Mouse (Mus musculus) G1E (cell line): ENCODE results near the gene Kpna2. TPM values are rescaled to one million over a fixed set of nuclear protein-coding genes. Genes with fewer than 3 reads are reported as not detected.

ENCODE experiments used
- ATAC-seq: 2 replicates; pipeline ENCODE4 v1.8.0; 2016; ENCODE audit warnings: mild to moderate bottlenecking; ENCODE audit not compliant: insufficient number of reproducible peaks, poor library complexity, low FRiP score, severe bottlenecking; ENCODE audit errors: extremely low read depth
- DNase-seq: peaks from one replicate; pipeline ENCODE4 v3.0.0; 2012; ENCODE audit warnings: low spot score
- H3K27me3 ChIP-seq: 2 replicates; pipeline ENCODE4 v1.6.1; 2012; ENCODE audit warnings: mild to moderate bottlenecking, low read length, inconsistent platforms; ENCODE audit not compliant: insufficient read depth
- H3K36me3 ChIP-seq: replicated peaks from 2 replicates; pipeline ENCODE3; 2012; ENCODE audit warnings: mild to moderate bottlenecking, inconsistent platforms
- H3K4me1 ChIP-seq: 2 replicates; pipeline ENCODE4 v1.6.1; 2012; ENCODE audit warnings: low read depth, low read length, inconsistent platforms, mixed read lengths; ENCODE audit not compliant: insufficient read depth
- H3K4me3 ChIP-seq: 2 replicates; pipeline ENCODE4 v1.5.1; 2012; ENCODE audit warnings: low read depth, mild to moderate bottlenecking, inconsistent platforms, low read length, moderate library complexity, mixed read lengths
- H3K9me3 ChIP-seq: replicated peaks from 2 replicates; pipeline ENCODE4 v1.6.1; 2012; ENCODE audit warnings: inconsistent platforms
- CTCF ChIP-seq: IDR thresholded peaks from 2 replicates; pipeline ENCODE4 v1.5.1; 2012; ENCODE audit warnings: low read depth, low read length, inconsistent platforms, mixed read lengths
- GATA1 ChIP-seq: IDR thresholded peaks from 2 replicates; pipeline ENCODE4 v1.6.1; 2012; ENCODE audit warnings: borderline replicate concordance, low read length, inconsistent platforms, mixed read lengths
- GATA2 ChIP-seq: IDR thresholded peaks from 2 replicates; pipeline ENCODE4 v1.6.1; 2012; ENCODE audit warnings: low read depth, low read length, inconsistent platforms, borderline replicate concordance
- POLR2AphosphoS5 ChIP-seq: IDR thresholded peaks from 2 replicates; pipeline ENCODE4 v1.6.1; 2012; ENCODE audit warnings: low read depth, low read length, inconsistent platforms; ENCODE audit not compliant: insufficient replicate concordance
- TAL1 ChIP-seq: conservative IDR thresholded peaks from 2 replicates; pipeline ENCODE4 v1.6.1; 2012; ENCODE audit warnings: low read depth, low read length, inconsistent platforms, mixed read lengths
- polyA plus RNA-seq: library from polyadenylated mRNA; stranded (reverse); fragments of >175 nt; gene quantifications from 2 replicates; pipeline ENCODE4 v1.2.3, GENCODE M21; 2012
- total RNA-seq, 2 experiments: library from RNA; stranded (forward) in 1 of 2; stranded (reverse) in 1 of 2; fragments of 200-1000 nt in 1 of 2; fragments of >200 nt in 1 of 2; fragmentation: Nextera tagmentation in 1 of 2; gene quantifications; 2 replicates each; pipeline ENCODE4 v1.2.3; 2014 to 2017

Kpna2 gene
- total and polyA plus RNA-seq, 3 experiments = 13.7 to 432 (median 62.0) TPM

GRCm38 (mm10) chr11:107039417-107039816 lies 40.1 kb upstream of the Kpna2 start:
- H3K4me3 ChIP-seq = no peak overlapping the region
- peaks cover 79% of the 10 kb centered on the region for H3K36me3 ChIP-seq
- H3K4me1 ChIP-seq = peaks cover 11% of the 10 kb centered on the region
- ATAC-seq = no peak
- no peaks in the 10 kb centered on the region for H3K9me3 ChIP-seq
- DNase-seq = no peak
- TF ChIP-seq CTCF (no peak), GATA2 (no peak), GATA1 (no peak), POLR2AphosphoS5 (no peak), TAL1 (no peak)
- H3K27me3 ChIP-seq = no peaks in the 10 kb centered on the region

- no peaks in the 10 kb centered on the region for H3K4me1 ChIP-seq
- no peaks in the 10 kb centered on the region for H3K9me3 ChIP-seq
- DNase-seq (no peak), ATAC-seq (no peak)
- H3K27me3 ChIP-seq = no peaks in the 10 kb centered on the region
- H3K36me3 ChIP-seq = peaks cover 47% of the 10 kb centered on the region
- TF ChIP-seq CTCF = no peak
- no peak for TF ChIP-seq GATA1
- TF ChIP-seq GATA2 = no peak
- no peak for TF ChIP-seq TAL1
- TF ChIP-seq POLR2AphosphoS5 = no peak
- H3K4me3 ChIP-seq = no peak overlapping the region
Measured at GRCm38 (mm10) chr11:107034085-107034810, 34.9 kb upstream of the Kpna2 start.

- peaks cover 23% of the 10 kb centered on the region for H3K36me3 ChIP-seq
- no peak overlapping the region for H3K4me3 ChIP-seq
- H3K4me1 ChIP-seq = peaks cover 16% of the 10 kb centered on the region
- H3K9me3 ChIP-seq = no peaks in the 10 kb centered on the region
- no peak for DNase-seq
- H3K27me3 ChIP-seq = peaks cover 2% of the 10 kb centered on the region; the same call in 1 of the 2 replicates
- ATAC-seq = no peak
- TF ChIP-seq TAL1 (no peak), GATA2 (no peak), GATA1 (no peak), CTCF (no peak), POLR2AphosphoS5 (no peak)
Measured at GRCm38 (mm10) chr11:107031635-107032034, 32.3 kb upstream of the Kpna2 start.

- peaks cover 33% of the 10 kb centered on the region for H3K4me1 ChIP-seq
- ATAC-seq (no peak), DNase-seq (no peak)
- H3K4me3 ChIP-seq = no peak overlapping the region
- TF ChIP-seq POLR2AphosphoS5 = no peak
- no peak for TF ChIP-seq GATA2
- TF ChIP-seq CTCF = no peak
- TF ChIP-seq TAL1 = no peak
- H3K9me3 ChIP-seq = no peaks in the 10 kb centered on the region
- peaks cover 18% of the 10 kb centered on the region for H3K27me3 ChIP-seq
- peaks cover 12% of the 10 kb centered on the region for H3K36me3 ChIP-seq
Measured at GRCm38 (mm10) chr11:107029536-107029935, 30.2 kb upstream of the Kpna2 start.

- Histone ChIP-seq H3K4me3 (peak overlapping the region; percentile 81), H3K27me3 (peaks cover 26% of the 10 kb centered on the region), H3K36me3 (peaks cover 8% of the 10 kb centered on the region), H3K4me1 (peaks cover 34% of the 10 kb centered on the region), H3K9me3 (no peaks in the 10 kb centered on the region)
- ATAC-seq = no peak
- TF ChIP-seq TAL1 = no peak
- DNase-seq = no peak
Measured at GRCm38 (mm10) chr11:107028754-107029153, 29.4 kb upstream of the Kpna2 start.

GRCm38 (mm10) chr11:107028275-107028618 lies 28.9 kb upstream of the Kpna2 start:
- ATAC-seq (no peak), DNase-seq (no peak)
- H3K9me3 ChIP-seq = no peaks in the 10 kb centered on the region
- H3K36me3 ChIP-seq = peaks cover 8% of the 10 kb centered on the region
- H3K4me3 ChIP-seq = peak overlapping the region; percentile 81
- peaks cover 26% of the 10 kb centered on the region for H3K27me3 ChIP-seq
- no peak for TF ChIP-seq POLR2AphosphoS5
- TF ChIP-seq GATA1 = no peak
- TF ChIP-seq CTCF = no peak
- TF ChIP-seq GATA2 = no peak
- TF ChIP-seq TAL1 = no peak
- peaks cover 35% of the 10 kb centered on the region for H3K4me1 ChIP-seq
